Mouse (Mus musculus) intestine, embryonic 16.5 days (tissue): ENCODE results near the gene Dmd. TPM values are rescaled to one million over a fixed set of nuclear protein-coding genes. Genes with fewer than 3 reads are reported as not detected.

Source experiments
- ATAC-seq: fragments of 200-750 bp; cut with Nextera tagmentation; 2 replicates; pipeline ENCODE4 v1.8.0; 2017; ENCODE audit warnings: moderate TSS enrichment, moderate library complexity
- H3K27ac ChIP-seq: fragments of 300-500 bp; sonication (generic); 2 replicates; pipeline ENCODE4 v1.5.1; 2014; ENCODE audit warnings: mild to moderate bottlenecking, low read length
- H3K27me3 ChIP-seq: fragments of 300-500 bp; sonication (generic); replicated peaks from 2 replicates; pipeline ENCODE4 v1.6.1; 2014; ENCODE audit warnings: low read length, control low read depth, mixed read lengths; ENCODE audit not compliant: control insufficient read depth, insufficient read depth
- H3K36me3 ChIP-seq: fragments of 300-500 bp; sonication (generic); 2 replicates; pipeline ENCODE4 v1.6.1; 2014; ENCODE audit warnings: low read length, control low read depth; ENCODE audit not compliant: control insufficient read depth, insufficient read depth
- H3K4me1 ChIP-seq: fragments of 300-500 bp; sonication (generic); 2 replicates; pipeline ENCODE4 v1.6.1; 2014; ENCODE audit warnings: low read length, control low read depth, mixed read lengths; ENCODE audit not compliant: control insufficient read depth, insufficient read depth
- H3K4me2 ChIP-seq: fragments of 300-500 bp; sonication (generic); 2 replicates; pipeline ENCODE4 v1.6.1; 2014; ENCODE audit warnings: low read depth, low read length, control low read depth
- H3K4me3 ChIP-seq: fragments of 300-500 bp; sonication (generic); 2 replicates; pipeline ENCODE4 v1.5.1; 2014; ENCODE audit warnings: mild to moderate bottlenecking, low read length
- H3K9ac ChIP-seq: fragments of 300-500 bp; sonication (generic); 2 replicates; pipeline ENCODE4 v1.6.1; 2014; ENCODE audit warnings: low read depth, low read length
- H3K9me3 ChIP-seq: fragments of 300-500 bp; sonication (generic); 2 replicates; pipeline ENCODE4 v1.6.1; 2016; ENCODE audit warnings: low read length, control low read depth; ENCODE audit not compliant: control insufficient read depth
- WGBS: fragments of 180-500 bp; shearing (Covaris S2); extraction: QIAGEN DNeasy Blood & Tissue Kit; methylation state at CpG from one replicate; pipeline ENCODE4 v1.1.7; 2014; 5-methylcytosine and 5-hydroxymethylcytosine counted together
- polyA plus RNA-seq: library from polyadenylated mRNA; unstranded; fragments of >200 nt; fragmentation: Nextera tagmentation; extraction: Ambion mirVana; gene quantifications from 2 replicates; pipeline ENCODE4 v1.2.1, GENCODE M21; 2015

The Dmd gene
- 20.5 and 22.1 TPM in 2 replicates for polyA plus RNA-seq

DNA sequence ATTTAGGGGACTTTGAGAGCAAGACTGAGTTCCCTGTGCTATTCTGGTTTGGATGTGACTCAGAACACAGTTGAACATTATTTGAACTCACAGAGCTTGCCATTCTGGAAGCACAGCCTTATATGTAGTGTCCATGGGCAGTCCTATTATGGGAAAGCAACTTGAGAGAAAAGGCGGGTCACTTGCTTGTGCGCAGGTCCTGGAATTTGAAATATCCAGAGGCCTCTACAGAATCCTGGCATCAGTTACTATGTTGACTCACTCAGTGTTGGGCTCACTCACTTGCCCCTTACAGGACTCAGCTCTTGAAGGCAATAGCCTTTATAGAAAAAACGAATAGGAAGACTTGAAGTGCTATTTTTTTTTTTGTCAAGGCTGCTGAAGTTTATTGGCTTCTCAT is at the start of gene Dmd:
Dmd (plus strand) TSS at position 241 of the 400 bp plus-strand sequence.
- ATAC-seq: no peak
- Histone ChIP-seq H3K27me3 (no peaks in the 10 kb centered on the region), H3K4me3 (no peak within 1 kb of the TSS), H3K9me3 (no peaks in the 10 kb centered on the region), H3K9ac (no peak within 1 kb of the TSS), H3K27ac (no peak within 1 kb of the TSS), H3K4me2 (no peak within 1 kb of the TSS), H3K4me1 (no peaks in the 10 kb centered on the region), H3K36me3 (no peaks in the 10 kb centered on the region)
- 59% methylated on average over 3 of the region's 3 CpGs for WGBS

- Histone ChIP-seq H3K4me2 (no peak overlapping the region), H3K9ac (no peak overlapping the region), H3K27me3 (no peaks in the 10 kb centered on the region), H3K4me3 (no peak overlapping the region), H3K36me3 (no peaks in the 10 kb centered on the region), H3K27ac (no peak overlapping the region), H3K4me1 (no peaks in the 10 kb centered on the region), H3K9me3 (no peaks in the 10 kb centered on the region)
- no peak for ATAC-seq
Measured at GRCm38 (mm10) chrX:82901515-82901914, 47.2 kb upstream of the Dmd start.

GRCm38 (mm10) chrX:82987683-82988082 is 39.0 kb downstream of the Dmd start:
- WGBS: 83% methylated on average over 1 of the region's 1 CpGs
- Histone ChIP-seq H3K4me3 (no peak overlapping the region), H3K9me3 (no peaks in the 10 kb centered on the region), H3K4me2 (no peak overlapping the region), H3K27me3 (no peaks in the 10 kb centered on the region), H3K9ac (no peak overlapping the region), H3K36me3 (no peaks in the 10 kb centered on the region), H3K27ac (no peak overlapping the region), H3K4me1 (no peaks in the 10 kb centered on the region)
- ATAC-seq: no peak

- Histone ChIP-seq H3K9me3 (no peaks in the 10 kb centered on the region), H3K27ac (no peak overlapping the region), H3K4me3 (no peak overlapping the region), H3K36me3 (no peaks in the 10 kb centered on the region), H3K4me2 (no peak overlapping the region), H3K27me3 (no peaks in the 10 kb centered on the region), H3K9ac (no peak overlapping the region), H3K4me1 (no peaks in the 10 kb centered on the region)
- WGBS: 72% methylated on average over 1 of the region's 1 CpGs
- ATAC-seq: no peak
Measured at GRCm38 (mm10) chrX:83050190-83050589, 101.5 kb downstream of the Dmd start.

DNA sequence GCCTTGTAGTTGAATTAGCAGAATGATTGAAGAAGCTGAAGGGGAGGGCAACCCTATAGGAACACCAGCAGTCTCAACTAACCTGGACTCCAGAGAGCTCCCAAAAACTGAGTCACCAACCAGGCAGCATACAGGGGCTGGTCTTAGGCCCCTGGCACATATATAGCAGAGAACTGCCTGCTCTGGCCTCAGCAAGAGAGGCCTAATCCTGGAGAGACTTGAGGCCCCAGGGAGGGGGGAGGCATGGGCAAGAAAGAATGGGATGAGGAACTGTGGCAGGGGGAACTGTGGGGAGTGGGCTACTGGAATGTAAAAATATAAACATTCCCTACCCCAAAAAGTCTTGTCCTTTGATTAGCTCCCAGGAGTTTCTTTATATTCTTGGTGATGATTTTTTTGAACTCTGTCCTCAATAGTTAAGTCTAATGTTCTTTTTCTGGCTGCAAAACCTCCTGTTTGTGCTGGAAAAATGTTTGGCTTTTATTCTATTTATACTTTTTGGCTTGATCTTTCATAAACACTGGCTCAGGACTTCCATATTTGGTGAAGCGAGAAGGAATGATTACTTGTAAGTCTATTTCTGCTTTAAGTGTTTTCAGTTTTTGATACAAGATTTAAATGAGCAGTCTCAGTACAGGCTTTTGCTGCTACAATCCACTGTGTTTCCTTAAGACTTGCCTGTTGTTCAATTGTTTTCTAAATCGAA is 167.7 kb downstream of the Dmd start:
- no peak overlapping the region for H3K4me3 ChIP-seq
- no peak overlapping the region for H3K9ac ChIP-seq
- 51% methylated on average over 2 of the region's 2 CpGs for WGBS
- H3K27me3 ChIP-seq: no peaks in the 10 kb centered on the region
- H3K4me2 ChIP-seq: no peak overlapping the region
- ATAC-seq: no peak
- H3K36me3 ChIP-seq: no peaks in the 10 kb centered on the region
- H3K4me1 ChIP-seq: no peaks in the 10 kb centered on the region
- H3K27ac ChIP-seq: peak overlapping the region; percentile 57
- no peaks in the 10 kb centered on the region for H3K9me3 ChIP-seq

- Histone ChIP-seq H3K9me3 (no peaks in the 10 kb centered on the region), H3K9ac (no peak overlapping the region), H3K27ac (no peak overlapping the region), H3K27me3 (no peaks in the 10 kb centered on the region), H3K36me3 (no peaks in the 10 kb centered on the region), H3K4me2 (no peak overlapping the region), H3K4me3 (no peak overlapping the region), H3K4me1 (no peaks in the 10 kb centered on the region)
- ATAC-seq: no peak
- whole genome bisulfite sequencing: 60% methylated on average over 2 of the region's 2 CpGs
Measured at GRCm38 (mm10) chrX:83117198-83117597, 168.5 kb downstream of the Dmd start.

DNA sequence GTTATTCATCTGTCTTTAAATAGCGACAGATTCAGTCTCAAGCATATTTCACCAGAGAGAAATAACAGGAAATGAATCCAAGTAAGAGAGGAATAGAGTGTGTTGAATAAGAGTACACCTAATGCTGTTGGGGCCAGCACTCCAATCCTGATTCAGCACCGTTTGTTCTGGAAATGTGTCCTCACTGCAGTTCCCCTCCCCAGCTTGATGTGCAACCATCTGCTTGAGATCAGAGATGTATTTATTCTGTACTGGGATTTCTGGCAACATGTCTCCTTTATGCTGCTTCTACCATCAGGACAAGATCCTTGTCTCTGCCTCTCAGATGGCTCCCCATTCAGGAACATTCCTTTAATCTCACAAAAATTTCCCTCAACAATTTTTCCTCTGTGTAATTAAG is 271.9 kb downstream of the Dmd start:
- Histone ChIP-seq H3K9ac (no peak overlapping the region), H3K4me1 (no peaks in the 10 kb centered on the region), H3K9me3 (no peaks in the 10 kb centered on the region), H3K27ac (no peak overlapping the region), H3K36me3 (no peaks in the 10 kb centered on the region), H3K27me3 (no peaks in the 10 kb centered on the region), H3K4me3 (no peak overlapping the region), H3K4me2 (no peak overlapping the region)
- no peak for ATAC-seq
- 65% methylated on average over 2 of the region's 2 CpGs for WGBS

- Histone ChIP-seq H3K9me3 (no peaks in the 10 kb centered on the region), H3K4me1 (no peaks in the 10 kb centered on the region), H3K4me3 (no peak overlapping the region), H3K9ac (no peak overlapping the region), H3K36me3 (no peaks in the 10 kb centered on the region), H3K4me2 (no peak overlapping the region), H3K27me3 (no peaks in the 10 kb centered on the region), H3K27ac (no peak overlapping the region)
- 29% methylated on average over 1 of the region's 1 CpGs for WGBS
- no peak for ATAC-seq
Measured at GRCm38 (mm10) chrX:83221050-83221449, 272.4 kb downstream of the Dmd start.

DNA sequence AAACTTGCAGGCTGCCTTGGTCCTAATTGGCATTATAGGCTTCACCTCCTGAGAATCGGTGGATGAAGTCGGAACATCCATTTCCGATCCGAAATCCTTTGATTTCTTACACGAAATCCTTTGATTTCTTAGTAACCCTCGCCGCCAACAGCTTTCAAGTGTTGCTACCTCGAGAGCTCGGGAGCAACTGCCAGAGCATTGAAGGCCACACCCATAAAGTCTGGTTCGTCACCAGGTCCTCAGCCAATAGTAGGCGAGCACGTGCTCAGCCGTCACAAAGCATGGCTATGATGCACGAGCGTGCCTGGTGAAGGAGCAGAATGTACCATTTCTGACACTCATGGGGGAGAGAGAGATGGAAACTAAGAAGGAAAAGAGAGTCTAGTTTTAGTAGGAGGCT is 538.9 kb downstream of the Dmd start, which contains the start of gene Tsga8:
Tsga8 (minus strand) TSS at position 327 of the 400 bp plus-strand sequence.
- H3K9me3 ChIP-seq: no peaks in the 10 kb centered on the region
- H3K36me3 ChIP-seq: no peaks in the 10 kb centered on the region
- no peak within 1 kb of the TSS for H3K27ac ChIP-seq
- no peak within 1 kb of the TSS for H3K4me3 ChIP-seq
- no peaks in the 10 kb centered on the region for H3K27me3 ChIP-seq
- H3K4me2 ChIP-seq: no peak within 1 kb of the TSS
- 94% methylated on average over 15 of the region's 15 CpGs for WGBS
- no peaks in the 10 kb centered on the region for H3K4me1 ChIP-seq
- no peak within 1 kb of the TSS for H3K9ac ChIP-seq
- ATAC-seq: no peak

GRCm38 (mm10) chrX:83674998-83675397 is 726.3 kb downstream of the Dmd start:
- H3K9me3 ChIP-seq: no peaks in the 10 kb centered on the region
- no peaks in the 10 kb centered on the region for H3K27me3 ChIP-seq
- no peak for ATAC-seq
- no peaks in the 10 kb centered on the region for H3K4me1 ChIP-seq
- H3K27ac ChIP-seq: no peak overlapping the region
- H3K9ac ChIP-seq: no peak overlapping the region
- H3K4me2 ChIP-seq: no peak overlapping the region
- no peaks in the 10 kb centered on the region for H3K36me3 ChIP-seq
- WGBS: 28% methylated on average over 1 of the region's 1 CpGs
- H3K4me3 ChIP-seq: no peak overlapping the region
